Mouse (Mus musculus): ENCODE results near the gene Cxxc4. TPM values are rescaled to one million over a fixed set of nuclear protein-coding genes. Genes with fewer than 3 reads are reported as not detected.

The Cxxc4 gene
- polyA plus RNA-seq, 1 experiment, result 0.38 TPM

GRCm38 (mm10) chr3:134243168-134243849 lies 7.0 kb downstream of the Cxxc4 start:
- Histone ChIP-seq H3K27me3 (ENCODE audit: control insufficient read depth, insufficient read depth, low read length) (peaks cover 14% of the 10 kb centered on the region), H3K4me1 (replicated peaks; ENCODE audit: control insufficient read depth, insufficient read depth, low read length) (0 out of 2 replicates have a peak, but pooled peaks cover 2% of the 10 kb centered on the region), H3K27ac (ENCODE audit: control insufficient read depth, insufficient read depth, low read length) (no peak overlapping the region), H3K4me3 (ENCODE audit: control insufficient read depth, insufficient read depth, low read length) (no peak overlapping the region), H3K36me3 (ENCODE audit: control insufficient read depth, insufficient read depth, low read length) (no peaks in the 10 kb centered on the region)
- WGBS, result 60% methylated on average over 2 of the region's 2 CpGs
- TF ChIP-seq CTCF (IDR thresholded peaks at IDR 0.05; ENCODE audit: borderline replicate concordance, control insufficient read depth, extremely low read depth, insufficient read depth, low read length, poor library complexity) (no peak), POLR2A (IDR thresholded peaks at IDR 0.05; ENCODE audit: control insufficient read depth, extremely low read depth, insufficient read depth, low read length, poor library complexity) (no peak)
- DNase-seq, result no peak

- 72% methylated on average over 3 of the region's 3 CpGs for WGBS
- H3K4me3 ChIP-seq (ENCODE audit: control insufficient read depth, insufficient read depth, low read length), result no peak overlapping the region
- peaks cover 13% of the 10 kb centered on the region for H3K27me3 ChIP-seq (ENCODE audit: control insufficient read depth, insufficient read depth, low read length)
- H3K36me3 ChIP-seq (ENCODE audit: control insufficient read depth, insufficient read depth, low read length), result no peaks in the 10 kb centered on the region
- 0 out of 2 replicates have a peak, but pooled peaks cover 2% of the 10 kb centered on the region for H3K4me1 ChIP-seq (replicated peaks; ENCODE audit: control insufficient read depth, insufficient read depth, low read length)
- no peak for TF ChIP-seq POLR2A (IDR thresholded peaks at IDR 0.05; ENCODE audit: control insufficient read depth, extremely low read depth, insufficient read depth, low read length, poor library complexity)
- TF ChIP-seq CTCF (IDR thresholded peaks at IDR 0.05; ENCODE audit: borderline replicate concordance, control insufficient read depth, extremely low read depth, insufficient read depth, low read length, poor library complexity), result no peak
- no peak overlapping the region for H3K27ac ChIP-seq (ENCODE audit: control insufficient read depth, insufficient read depth, low read length)
- DNase-seq, result no peak
Measured at GRCm38 (mm10) chr3:134243850-134244247, 7.6 kb downstream of the Cxxc4 start.

GRCm38 (mm10) chr3:134254221-134254620 lies 17.9 kb downstream of the Cxxc4 start:
- DNase-seq, result no peak

GRCm38 (mm10) chr3:134258715-134259114 lies 22.4 kb downstream of the Cxxc4 start:
- WGBS, result 81% methylated on average over 5 of the region's 5 CpGs

More at GRCm38 (mm10) chr3:134254221-134254620, 17.9 kb downstream of the Cxxc4 start:
- no peaks in the 10 kb centered on the region for H3K36me3 ChIP-seq (ENCODE audit: control insufficient read depth, insufficient read depth, low read length)
- no peak overlapping the region for H3K4me3 ChIP-seq (ENCODE audit: control insufficient read depth, insufficient read depth, low read length)
- H3K27ac ChIP-seq (ENCODE audit: control insufficient read depth, insufficient read depth, low read length), result no peak overlapping the region
- 75% methylated on average over 2 of the region's 2 CpGs for WGBS
- no peaks in the 10 kb centered on the region for H3K4me1 ChIP-seq (replicated peaks; ENCODE audit: control insufficient read depth, insufficient read depth, low read length)
- no peaks in the 10 kb centered on the region for H3K27me3 ChIP-seq (ENCODE audit: control insufficient read depth, insufficient read depth, low read length)
- TF ChIP-seq POLR2A (IDR thresholded peaks at IDR 0.05; ENCODE audit: control insufficient read depth, extremely low read depth, insufficient read depth, low read length, poor library complexity) (no peak), CTCF (IDR thresholded peaks at IDR 0.05; ENCODE audit: borderline replicate concordance, control insufficient read depth, extremely low read depth, insufficient read depth, low read length, poor library complexity) (no peak)

GRCm38 (mm10) chr3:134259300-134259699 lies 23.0 kb downstream of the Cxxc4 start:
- H3K27me3 ChIP-seq (ENCODE audit: control insufficient read depth, insufficient read depth, low read length), result no peaks in the 10 kb centered on the region
- no peak overlapping the region for H3K4me3 ChIP-seq (ENCODE audit: control insufficient read depth, insufficient read depth, low read length)
- WGBS, result 80% methylated on average over 3 of the region's 3 CpGs
- no peak for DNase-seq
- TF ChIP-seq POLR2A (IDR thresholded peaks at IDR 0.05; ENCODE audit: control insufficient read depth, extremely low read depth, insufficient read depth, low read length, poor library complexity) (no peak), CTCF (IDR thresholded peaks at IDR 0.05; ENCODE audit: borderline replicate concordance, control insufficient read depth, extremely low read depth, insufficient read depth, low read length, poor library complexity) (no peak)
- H3K36me3 ChIP-seq (ENCODE audit: control insufficient read depth, insufficient read depth, low read length), result no peaks in the 10 kb centered on the region
- H3K27ac ChIP-seq (ENCODE audit: control insufficient read depth, insufficient read depth, low read length), result no peak overlapping the region
- H3K4me1 ChIP-seq (replicated peaks; ENCODE audit: control insufficient read depth, insufficient read depth, low read length), result no peaks in the 10 kb centered on the region

More at GRCm38 (mm10) chr3:134258715-134259114, 22.4 kb downstream of the Cxxc4 start:
- no peak for DNase-seq
- H3K4me1 ChIP-seq (replicated peaks; ENCODE audit: control insufficient read depth, insufficient read depth, low read length), result no peaks in the 10 kb centered on the region
- no peak overlapping the region for H3K4me3 ChIP-seq (ENCODE audit: control insufficient read depth, insufficient read depth, low read length)
- H3K27ac ChIP-seq (ENCODE audit: control insufficient read depth, insufficient read depth, low read length), result no peak overlapping the region
- TF ChIP-seq CTCF (IDR thresholded peaks at IDR 0.05; ENCODE audit: borderline replicate concordance, control insufficient read depth, extremely low read depth, insufficient read depth, low read length, poor library complexity) (no peak), POLR2A (IDR thresholded peaks at IDR 0.05; ENCODE audit: control insufficient read depth, extremely low read depth, insufficient read depth, low read length, poor library complexity) (no peak)
- no peaks in the 10 kb centered on the region for H3K36me3 ChIP-seq (ENCODE audit: control insufficient read depth, insufficient read depth, low read length)
- no peaks in the 10 kb centered on the region for H3K27me3 ChIP-seq (ENCODE audit: control insufficient read depth, insufficient read depth, low read length)

- Histone ChIP-seq H3K4me3 (ENCODE audit: control insufficient read depth, insufficient read depth, low read length) (no peak overlapping the region), H3K4me1 (replicated peaks; ENCODE audit: control insufficient read depth, insufficient read depth, low read length) (no peaks in the 10 kb centered on the region), H3K36me3 (ENCODE audit: control insufficient read depth, insufficient read depth, low read length) (no peaks in the 10 kb centered on the region), H3K27ac (ENCODE audit: control insufficient read depth, insufficient read depth, low read length) (no peak overlapping the region), H3K27me3 (ENCODE audit: control insufficient read depth, insufficient read depth, low read length) (no peaks in the 10 kb centered on the region)
- TF ChIP-seq CTCF (IDR thresholded peaks at IDR 0.05; ENCODE audit: borderline replicate concordance, control insufficient read depth, extremely low read depth, insufficient read depth, low read length, poor library complexity) (no peak), POLR2A (IDR thresholded peaks at IDR 0.05; ENCODE audit: control insufficient read depth, extremely low read depth, insufficient read depth, low read length, poor library complexity) (no peak)
- DNase-seq, result no peak
Measured at GRCm38 (mm10) chr3:134279655-134280054, 43.4 kb downstream of the Cxxc4 start.

Data from thymus, adult 2 months (tissue).